Mouse (Mus musculus): ENCODE data around the gene Clcn5. TPM values are rescaled to one million over a fixed set of nuclear protein-coding genes. Genes with fewer than 3 reads are reported as not detected.

The Clcn5 gene
- polyA plus RNA-seq, 1 experiment: 4.2 TPM

DNA sequence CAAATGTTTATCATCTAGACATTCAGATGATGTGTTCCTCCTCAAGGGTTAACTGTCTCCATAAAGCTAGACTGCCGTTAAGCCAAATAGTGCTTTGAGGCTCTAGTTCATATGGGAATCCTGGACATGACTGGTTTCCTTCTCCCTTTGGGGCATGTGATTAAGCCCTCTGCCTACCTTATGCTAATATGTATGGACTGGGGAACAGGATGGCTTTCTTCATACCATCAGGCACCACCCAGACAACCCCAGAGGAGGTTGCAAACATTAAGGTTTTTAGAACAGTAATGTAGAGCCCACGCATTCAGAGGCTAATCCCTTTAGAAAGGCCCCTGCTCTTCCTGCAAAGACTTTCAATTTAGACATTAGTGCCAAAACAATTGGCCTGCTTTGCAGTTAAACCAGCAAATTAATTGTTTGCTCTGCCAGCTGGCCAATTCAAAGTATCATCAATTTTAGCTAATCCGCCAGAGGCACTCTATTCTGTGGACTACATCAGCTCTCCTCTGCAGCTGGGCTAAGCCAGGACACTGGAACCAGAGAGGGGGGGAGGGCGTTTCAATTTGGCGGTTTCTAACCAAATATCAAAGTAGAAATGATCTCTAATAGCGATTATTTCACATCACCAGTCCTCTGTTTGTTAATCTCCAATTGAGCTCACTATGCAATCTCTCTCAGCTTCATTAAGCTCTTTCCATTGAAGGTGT, 163.0 kb downstream of the Clcn5 start:
- Histone ChIP-seq H3K4me1 (ENCODE audit: control insufficient read depth, insufficient read depth, low read length) (no peaks in the 10 kb centered on the region), H3K27ac (ENCODE audit: insufficient read depth, low read length) (no peak overlapping the region), H3K4me3 (ENCODE audit: insufficient read depth, low read length) (no peak overlapping the region)
- TF ChIP-seq CTCF (IDR thresholded peaks at IDR 0.05; ENCODE audit: extremely low read depth, insufficient read depth, low read length): no peak
- no peak for TF ChIP-seq POLR2A (IDR thresholded peaks at IDR 0.05; ENCODE audit: extremely low read depth, insufficient read depth, low read length)

DNA sequence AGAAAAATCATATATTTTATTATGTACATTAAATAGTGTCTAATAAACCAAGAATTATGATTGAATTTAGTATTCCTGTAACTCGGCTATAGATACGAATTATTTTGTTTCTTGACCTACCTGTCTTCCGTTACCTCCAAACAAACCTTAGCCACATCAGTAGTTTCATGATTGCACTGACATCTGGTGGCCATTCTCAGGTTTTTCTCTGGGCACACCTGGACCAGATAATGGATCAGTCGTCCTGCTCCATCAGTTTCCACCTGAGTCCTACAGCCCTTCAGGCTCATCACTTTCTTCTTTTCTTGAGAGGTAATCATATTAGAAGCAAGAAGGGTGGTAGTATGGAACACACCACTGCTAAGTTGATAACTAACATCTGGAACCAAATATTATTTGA, 169.0 kb downstream of the Clcn5 start:
- no peak for TF ChIP-seq POLR2A (IDR thresholded peaks at IDR 0.05; ENCODE audit: extremely low read depth, insufficient read depth, low read length)
- TF ChIP-seq CTCF (IDR thresholded peaks at IDR 0.05; ENCODE audit: extremely low read depth, insufficient read depth, low read length): no peak
- Histone ChIP-seq H3K4me1 (ENCODE audit: control insufficient read depth, insufficient read depth, low read length) (no peaks in the 10 kb centered on the region), H3K4me3 (ENCODE audit: insufficient read depth, low read length) (no peak overlapping the region), H3K27ac (ENCODE audit: insufficient read depth, low read length) (no peak overlapping the region)

DNA sequence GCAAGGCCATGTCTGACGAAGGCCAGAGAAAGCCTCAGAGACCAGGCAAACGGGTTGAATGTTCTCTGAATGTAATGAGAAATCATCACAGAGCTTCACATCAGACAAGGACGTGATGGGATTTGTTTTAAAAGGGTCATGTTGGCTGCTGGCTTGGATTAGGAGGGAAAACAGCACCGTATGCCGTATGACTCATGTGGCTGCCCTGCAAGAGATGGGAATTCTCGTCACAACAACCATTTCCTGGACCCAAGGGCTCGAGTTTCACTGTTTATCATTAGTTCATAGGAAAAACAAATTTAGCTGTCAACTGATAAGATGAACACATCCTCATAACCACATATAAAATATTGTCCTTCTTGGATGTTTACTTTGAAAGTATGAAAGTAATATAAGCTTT, 173.0 kb downstream of the Clcn5 start:
- Histone ChIP-seq H3K4me3 (ENCODE audit: insufficient read depth, low read length) (no peak overlapping the region), H3K27ac (ENCODE audit: insufficient read depth, low read length) (no peak overlapping the region), H3K4me1 (ENCODE audit: control insufficient read depth, insufficient read depth, low read length) (no peaks in the 10 kb centered on the region)
- TF ChIP-seq CTCF (IDR thresholded peaks at IDR 0.05; ENCODE audit: extremely low read depth, insufficient read depth, low read length) (no peak), POLR2A (IDR thresholded peaks at IDR 0.05; ENCODE audit: extremely low read depth, insufficient read depth, low read length) (no peak)

DNA sequence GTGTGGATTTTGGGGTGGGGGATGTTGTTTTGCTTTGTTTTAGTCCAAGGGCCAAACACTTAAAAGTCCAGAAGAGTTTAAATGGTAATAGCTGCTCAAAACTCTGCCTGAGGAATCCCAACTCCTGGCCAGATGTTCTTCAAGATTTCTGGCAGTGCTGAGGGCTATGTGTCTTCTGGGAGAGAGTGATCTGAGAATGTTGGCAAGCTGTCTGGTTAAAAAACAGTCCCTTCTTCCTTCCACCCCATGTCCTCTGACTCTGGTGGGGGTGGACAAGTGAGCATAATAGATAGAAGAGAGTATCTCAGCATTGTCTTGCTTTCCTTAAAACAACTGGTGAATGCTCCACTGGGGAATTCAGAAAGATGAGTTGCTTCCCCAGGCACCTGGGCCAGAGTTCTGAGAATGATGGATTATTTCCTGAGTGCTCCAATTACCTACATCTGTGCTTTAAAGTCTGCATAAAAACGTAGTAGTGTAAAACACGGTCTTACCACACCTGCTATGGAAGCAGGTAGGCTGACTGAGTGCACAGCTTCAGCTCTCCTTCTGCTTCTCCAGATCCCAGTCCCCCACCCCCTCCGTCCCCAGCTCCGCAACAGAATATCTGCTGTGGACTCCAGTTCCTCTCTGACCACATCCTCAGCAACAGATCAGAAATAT, 197.4 kb downstream of the Clcn5 start:
- TF ChIP-seq POLR2A (IDR thresholded peaks at IDR 0.05; ENCODE audit: extremely low read depth, insufficient read depth, low read length): no peak
- TF ChIP-seq CTCF (IDR thresholded peaks at IDR 0.05; ENCODE audit: extremely low read depth, insufficient read depth, low read length): no peak
- no peak overlapping the region for H3K27ac ChIP-seq (ENCODE audit: insufficient read depth, low read length)
- no peak overlapping the region for H3K4me3 ChIP-seq (ENCODE audit: insufficient read depth, low read length)
- H3K4me1 ChIP-seq (ENCODE audit: control insufficient read depth, insufficient read depth, low read length): no peaks in the 10 kb centered on the region

DNA sequence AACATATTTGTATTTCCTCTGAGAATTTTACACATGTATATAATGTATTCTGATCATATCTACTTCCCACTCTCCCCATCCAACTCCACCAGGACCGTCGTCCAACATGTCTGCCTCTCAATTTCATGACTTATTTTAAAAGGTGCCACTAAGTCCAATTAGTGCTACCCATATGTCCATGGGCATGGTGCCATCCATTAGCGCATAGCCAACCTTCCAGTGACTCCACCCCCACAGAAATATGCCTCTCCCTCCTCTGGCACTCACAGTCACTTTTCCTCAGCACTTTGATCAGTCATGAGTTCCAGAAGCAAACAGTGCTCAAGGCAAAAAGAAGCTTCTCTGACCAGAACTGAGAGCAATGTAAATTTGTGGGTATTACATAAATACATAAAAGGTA, 204.3 kb downstream of the Clcn5 start:
- no peak overlapping the region for H3K4me3 ChIP-seq (ENCODE audit: insufficient read depth, low read length)
- H3K27ac ChIP-seq (ENCODE audit: insufficient read depth, low read length): no peak overlapping the region
- H3K4me1 ChIP-seq (ENCODE audit: control insufficient read depth, insufficient read depth, low read length): no peaks in the 10 kb centered on the region
- no peak for TF ChIP-seq CTCF (IDR thresholded peaks at IDR 0.05; ENCODE audit: extremely low read depth, insufficient read depth, low read length)
- TF ChIP-seq POLR2A (IDR thresholded peaks at IDR 0.05; ENCODE audit: extremely low read depth, insufficient read depth, low read length): no peak

Other genes with a start within 250 kb of the Clcn5 start
- gene Usp27x, start 56.5 kb upstream of the Clcn5 start, polyA plus RNA-seq (2012; rRNA removed): 6.3 and 6.6 TPM in 2 replicates

Measured in cortical plate, adult 2 months (tissue).